Mouse (Mus musculus): ENCODE measurements around the gene Emg1. TPM values are rescaled to one million over a fixed set of nuclear protein-coding genes. Genes with fewer than 3 reads are reported as not detected.

Gene Emg1
- polyA plus RNA-seq, 1 experiment from 2014 or later = 86.7 TPM

GRCm38 (mm10) chr6:124756652-124757350, 44.8 kb upstream of the Emg1 start:
- no peaks in the 10 kb centered on the region for H3K36me3 ChIP-seq (ENCODE audit: insufficient read depth, low read length)
- DNase-seq (ENCODE audit: low spot score) (peak; percentile 94), ATAC-seq (peak; percentile 75)
- H3K9ac ChIP-seq (replicated peaks; ENCODE audit: low read depth) = peak overlapping the region; percentile 86
- peak overlapping the region; percentile 64 for H3K4me2 ChIP-seq (replicated peaks; ENCODE audit: low read depth, low read length)
- H3K4me1 ChIP-seq (ENCODE audit: insufficient read depth, low read depth, low read length) = peaks cover 20% of the 10 kb centered on the region
- H3K27ac ChIP-seq (ENCODE audit: low read length) = peak overlapping the region; percentile 97
- H3K9me3 ChIP-seq (ENCODE audit: low read length) = no peaks in the 10 kb centered on the region
- 2% methylated on average over 46 of the region's 54 CpGs for WGBS
- TF ChIP-seq EP300 (IDR thresholded peaks at IDR 0.05) (no peak), CTCF (IDR thresholded peaks at IDR 0.05) (no peak)
- peak overlapping the region; percentile 93 for H3K4me3 ChIP-seq (ENCODE audit: low read depth, low read length)
- H3K27me3 ChIP-seq (replicated peaks; ENCODE audit: insufficient read depth, low read length) = no peaks in the 10 kb centered on the region

- under 1% methylated on average over 35 of the region's 100 CpGs for WGBS
- TF ChIP-seq EP300 (IDR thresholded peaks at IDR 0.05) = no peak
- TF ChIP-seq CTCF (IDR thresholded peaks at IDR 0.05) = no peak
- no peaks in the 10 kb centered on the region for H3K36me3 ChIP-seq (ENCODE audit: insufficient read depth, low read length)
- H3K27me3 ChIP-seq (replicated peaks; ENCODE audit: insufficient read depth, low read length) = no peaks in the 10 kb centered on the region
- DNase-seq (ENCODE audit: low spot score) = peak; percentile 89
- H3K4me2 ChIP-seq (replicated peaks; ENCODE audit: low read depth, low read length) = peak within 1 kb of the TSS; percentile 64
- H3K4me1 ChIP-seq (ENCODE audit: insufficient read depth, low read depth, low read length) = peaks cover 20% of the 10 kb centered on the region
- peak within 1 kb of the TSS; percentile 93 for H3K4me3 ChIP-seq (ENCODE audit: low read depth, low read length)
- peak within 1 kb of the TSS; percentile 97 for H3K27ac ChIP-seq (ENCODE audit: low read length)
- H3K9me3 ChIP-seq (ENCODE audit: low read length) = no peaks in the 10 kb centered on the region
- peak; percentile 76 for ATAC-seq
- peak within 1 kb of the TSS; percentile 86 for H3K9ac ChIP-seq (replicated peaks; ENCODE audit: low read depth)
Measured at GRCm38 (mm10) chr6:124755831-124756595, 44.0 kb upstream of the Emg1 start, which contains the start of the genes Gm45234 and Atn1. Gene Gm45234 (minus strand): TSS chr6:124756021. Gene Atn1 (minus strand): TSS chr6:124756524.

- H3K9ac ChIP-seq (replicated peaks; ENCODE audit: low read depth) = peak overlapping the region; percentile 86
- ATAC-seq = no peak
- peaks cover 20% of the 10 kb centered on the region for H3K4me1 ChIP-seq (ENCODE audit: insufficient read depth, low read depth, low read length)
- peak overlapping the region; percentile 97 for H3K27ac ChIP-seq (ENCODE audit: low read length)
- H3K27me3 ChIP-seq (replicated peaks; ENCODE audit: insufficient read depth, low read length) = no peaks in the 10 kb centered on the region
- no peaks in the 10 kb centered on the region for H3K9me3 ChIP-seq (ENCODE audit: low read length)
- H3K36me3 ChIP-seq (ENCODE audit: insufficient read depth, low read length) = no peaks in the 10 kb centered on the region
- peak; percentile 58 for DNase-seq (ENCODE audit: low spot score)
- H3K4me2 ChIP-seq (replicated peaks; ENCODE audit: low read depth, low read length) = peak overlapping the region; percentile 64
- 6% methylated on average over 3 of the region's 3 CpGs for WGBS
- no peak for TF ChIP-seq EP300 (IDR thresholded peaks at IDR 0.05)
- no peak for TF ChIP-seq CTCF (IDR thresholded peaks at IDR 0.05)
- peak overlapping the region; percentile 93 for H3K4me3 ChIP-seq (ENCODE audit: low read depth, low read length)
Measured at GRCm38 (mm10) chr6:124755306-124755705, 43.3 kb upstream of the Emg1 start.

GRCm38 (mm10) chr6:124753861-124754260, 41.9 kb upstream of the Emg1 start:
- Histone ChIP-seq H3K27me3 (replicated peaks; ENCODE audit: insufficient read depth, low read length) (no peaks in the 10 kb centered on the region), H3K4me1 (ENCODE audit: insufficient read depth, low read depth, low read length) (peaks cover 16% of the 10 kb centered on the region), H3K27ac (ENCODE audit: low read length) (no peak overlapping the region), H3K4me3 (ENCODE audit: low read depth, low read length) (no peak overlapping the region), H3K9ac (replicated peaks; ENCODE audit: low read depth) (no peak overlapping the region), H3K4me2 (replicated peaks; ENCODE audit: low read depth, low read length) (no peak overlapping the region), H3K9me3 (ENCODE audit: low read length) (no peaks in the 10 kb centered on the region), H3K36me3 (ENCODE audit: insufficient read depth, low read length) (0 out of 2 replicates have a peak, but pooled peaks cover 3% of the 10 kb centered on the region)
- no peak for TF ChIP-seq CTCF (IDR thresholded peaks at IDR 0.05)
- no peak for TF ChIP-seq EP300 (IDR thresholded peaks at IDR 0.05)
- no peak for ATAC-seq
- WGBS = 74% methylated on average over 2 of the region's 2 CpGs
- no peak for DNase-seq (ENCODE audit: low spot score)

GRCm38 (mm10) chr6:124750405-124750804, 38.4 kb upstream of the Emg1 start:
- 74% methylated on average over 8 of the region's 8 CpGs for WGBS
- H3K4me3 ChIP-seq (ENCODE audit: low read depth, low read length) = no peak overlapping the region
- H3K9me3 ChIP-seq (ENCODE audit: low read length) = no peaks in the 10 kb centered on the region
- H3K9ac ChIP-seq (replicated peaks; ENCODE audit: low read depth) = no peak overlapping the region
- H3K4me1 ChIP-seq (ENCODE audit: insufficient read depth, low read depth, low read length) = no peaks in the 10 kb centered on the region; the same call in 1 of the 2 replicates
- no peak for ATAC-seq
- H3K27ac ChIP-seq (ENCODE audit: low read length) = no peak overlapping the region
- TF ChIP-seq CTCF (IDR thresholded peaks at IDR 0.05) = no peak
- no peak for TF ChIP-seq EP300 (IDR thresholded peaks at IDR 0.05)
- no peaks in the 10 kb centered on the region for H3K27me3 ChIP-seq (replicated peaks; ENCODE audit: insufficient read depth, low read length)
- no peak for DNase-seq (ENCODE audit: low spot score)
- 0 out of 2 replicates have a peak, but pooled peaks cover 3% of the 10 kb centered on the region for H3K36me3 ChIP-seq (ENCODE audit: insufficient read depth, low read length)
- no peak overlapping the region for H3K4me2 ChIP-seq (replicated peaks; ENCODE audit: low read depth, low read length)

Data from lung, postnatal 0 days (tissue).